Mouse (Mus musculus): Measurements from ENCODE around the gene Tuba3a. TPM values are rescaled to one million over a fixed set of nuclear protein-coding genes. Genes with fewer than 3 reads are reported as not detected.
A peak's percentile ranks its signal among the peaks of the same experiment; 100 is the strongest.

Tuba3a gene
- total RNA-seq (2014; rRNA removed) (not detected in 2 replicates), polyA plus RNA-seq (2015; fragmentation: Nextera tagmentation; extraction: Ambion mirVana) (not detected in 2 replicates)

GRCm38 (mm10) chr6:125285890-125286289, at the start of gene Tuba3a:
Gene Tuba3a (minus strand): TSS chr6:125286042.
- TF ChIP-seq CTCF (IDR thresholded peaks at IDR 0.05) = no peak
- Histone ChIP-seq H3K4me3 (ENCODE audit: low read depth, low read length) (no peak within 1 kb of the TSS), H3K4me1 (ENCODE audit: insufficient read depth, low read length) (no peaks in the 10 kb centered on the region), H3K27ac (ENCODE audit: low read depth, low read length) (no peak within 1 kb of the TSS), H3K36me3 (ENCODE audit: insufficient read depth, low read length) (no peaks in the 10 kb centered on the region), H3K27me3 (ENCODE audit: insufficient read depth, low read length) (no peaks in the 10 kb centered on the region), H3K9ac (replicated peaks; ENCODE audit: low read length, poor library complexity, severe bottlenecking) (no peak within 1 kb of the TSS), H3K9me3 (ENCODE audit: low read length) (no peaks in the 10 kb centered on the region), H3K4me2 (ENCODE audit: low read depth, low read length, poor library complexity, severe bottlenecking) (no peak within 1 kb of the TSS)
- ATAC-seq (ENCODE audit: low FRiP score) (0 out of 2 replicates have a peak, but pooled peaks have one; percentile 34), DNase-seq (ENCODE audit: low spot score) (no peak)
- WGBS = 97% methylated on average over 22 of the region's 22 CpGs

- no peak overlapping the region for H3K4me2 ChIP-seq (ENCODE audit: low read depth, low read length, poor library complexity, severe bottlenecking)
- no peak for DNase-seq (ENCODE audit: low spot score)
- no peak overlapping the region for H3K27ac ChIP-seq (ENCODE audit: low read depth, low read length)
- no peaks in the 10 kb centered on the region for H3K9me3 ChIP-seq (ENCODE audit: low read length)
- TF ChIP-seq CTCF (IDR thresholded peaks at IDR 0.05) = no peak
- no peak overlapping the region for H3K4me3 ChIP-seq (ENCODE audit: low read depth, low read length)
- ATAC-seq (ENCODE audit: low FRiP score) = no peak
- WGBS = 43% methylated on average over 2 of the region's 2 CpGs
- H3K27me3 ChIP-seq (ENCODE audit: insufficient read depth, low read length) = no peaks in the 10 kb centered on the region
- no peaks in the 10 kb centered on the region for H3K36me3 ChIP-seq (ENCODE audit: insufficient read depth, low read length)
- H3K9ac ChIP-seq (replicated peaks; ENCODE audit: low read length, poor library complexity, severe bottlenecking) = no peak overlapping the region
- no peaks in the 10 kb centered on the region for H3K4me1 ChIP-seq (ENCODE audit: insufficient read depth, low read length)
These were observed 48.5 kb upstream of the Tuba3a start for GRCm38 (mm10) chr6:125334356-125334755.

DNA sequence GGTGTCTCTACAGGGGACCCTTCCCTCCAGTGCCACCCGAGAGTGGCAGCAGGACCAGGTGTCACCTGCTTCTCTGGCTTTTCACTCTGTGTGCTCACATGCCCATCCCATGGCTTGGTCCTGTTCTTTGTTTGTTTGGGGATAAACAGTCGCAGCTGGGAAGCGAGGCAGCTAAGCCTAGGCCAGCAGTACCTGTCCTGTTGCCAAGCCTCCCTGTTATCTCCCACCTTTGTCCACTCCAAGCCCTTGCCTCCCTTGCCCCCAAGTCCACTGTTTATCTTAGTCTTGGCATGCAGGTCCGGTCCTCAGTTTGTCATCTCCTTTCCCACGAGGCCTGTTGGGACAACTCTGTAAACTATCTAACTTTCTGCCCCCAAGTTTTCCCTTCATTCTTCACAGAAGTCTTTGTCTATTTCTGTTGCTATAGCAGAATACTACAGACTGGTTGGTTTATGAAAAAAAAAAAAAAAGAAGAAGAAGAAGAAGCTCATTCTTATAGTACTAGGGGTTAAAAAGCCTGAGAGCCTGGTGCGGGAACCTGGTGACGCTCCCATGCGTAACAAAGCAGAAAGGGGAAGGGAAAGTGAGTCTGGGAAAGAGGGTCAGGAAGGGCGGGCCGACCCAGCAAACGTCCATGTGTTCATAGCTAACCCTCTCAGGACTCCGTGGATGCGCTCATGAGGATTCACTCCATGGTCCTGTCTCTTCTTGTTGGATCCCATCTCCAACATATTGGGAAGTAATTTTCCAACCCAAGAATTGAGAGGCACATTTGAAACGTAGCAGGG, 47.5 kb upstream of the Tuba3a start:
- no peaks in the 10 kb centered on the region for H3K27me3 ChIP-seq (ENCODE audit: insufficient read depth, low read length)
- H3K36me3 ChIP-seq (ENCODE audit: insufficient read depth, low read length) = no peaks in the 10 kb centered on the region

GRCm38 (mm10) chr6:125330626-125331326, 44.9 kb upstream of the Tuba3a start:
- TF ChIP-seq CTCF (IDR thresholded peaks at IDR 0.05) = no peak; the same call in 1 of the 2 replicates
- peak overlapping the region; percentile 43 for H3K4me3 ChIP-seq (ENCODE audit: low read depth, low read length)
- H3K27me3 ChIP-seq (ENCODE audit: insufficient read depth, low read length) = no peaks in the 10 kb centered on the region
- H3K4me1 ChIP-seq (ENCODE audit: insufficient read depth, low read length) = no peaks in the 10 kb centered on the region
- no peaks in the 10 kb centered on the region for H3K9me3 ChIP-seq (ENCODE audit: low read length)
- H3K27ac ChIP-seq (ENCODE audit: low read depth, low read length) = no peak overlapping the region
- peak; percentile 83 for DNase-seq (ENCODE audit: low spot score)
- H3K9ac ChIP-seq (replicated peaks; ENCODE audit: low read length, poor library complexity, severe bottlenecking) = peak overlapping the region; percentile 47
- under 1% methylated on average over 39 of the region's 39 CpGs for WGBS
- H3K36me3 ChIP-seq (ENCODE audit: insufficient read depth, low read length) = no peaks in the 10 kb centered on the region
- peak overlapping the region; percentile 72 for H3K4me2 ChIP-seq (ENCODE audit: low read depth, low read length, poor library complexity, severe bottlenecking)
- peak; percentile 76 for ATAC-seq (ENCODE audit: low FRiP score)

More for the DNA sequence above, 47.5 kb upstream of the Tuba3a start:
- H3K4me1 ChIP-seq (ENCODE audit: insufficient read depth, low read length) = no peaks in the 10 kb centered on the region
- H3K4me2 ChIP-seq (ENCODE audit: low read depth, low read length, poor library complexity, severe bottlenecking) = no peak overlapping the region
- no peak overlapping the region for H3K9ac ChIP-seq (replicated peaks; ENCODE audit: low read length, poor library complexity, severe bottlenecking)
- no peak overlapping the region for H3K4me3 ChIP-seq (ENCODE audit: low read depth, low read length)
- H3K9me3 ChIP-seq (ENCODE audit: low read length) = no peaks in the 10 kb centered on the region
- DNase-seq (ENCODE audit: low spot score) (no peak), ATAC-seq (ENCODE audit: low FRiP score) (no peak)
- no peak for TF ChIP-seq CTCF (IDR thresholded peaks at IDR 0.05)
- WGBS = 79% methylated on average over 14 of the region's 14 CpGs
- no peak overlapping the region for H3K27ac ChIP-seq (ENCODE audit: low read depth, low read length)

GRCm38 (mm10) chr6:125328243-125328642, 42.4 kb upstream of the Tuba3a start:
- Histone ChIP-seq H3K4me2 (ENCODE audit: low read depth, low read length, poor library complexity, severe bottlenecking) (no peak overlapping the region), H3K27ac (ENCODE audit: low read depth, low read length) (no peak overlapping the region), H3K9ac (replicated peaks; ENCODE audit: low read length, poor library complexity, severe bottlenecking) (no peak overlapping the region), H3K27me3 (ENCODE audit: insufficient read depth, low read length) (no peaks in the 10 kb centered on the region), H3K9me3 (ENCODE audit: low read length) (no peaks in the 10 kb centered on the region), H3K36me3 (ENCODE audit: insufficient read depth, low read length) (no peaks in the 10 kb centered on the region), H3K4me3 (ENCODE audit: low read depth, low read length) (no peak overlapping the region), H3K4me1 (ENCODE audit: insufficient read depth, low read length) (no peaks in the 10 kb centered on the region)
- WGBS = 86% methylated on average over 5 of the region's 5 CpGs
- TF ChIP-seq CTCF (IDR thresholded peaks at IDR 0.05) = peak; percentile 38
- no peak for DNase-seq (ENCODE audit: low spot score)
- no peak for ATAC-seq (ENCODE audit: low FRiP score)

GRCm38 (mm10) chr6:125325337-125325736, 39.5 kb upstream of the Tuba3a start:
- Histone ChIP-seq H3K4me2 (ENCODE audit: low read depth, low read length, poor library complexity, severe bottlenecking) (no peak overlapping the region), H3K36me3 (ENCODE audit: insufficient read depth, low read length) (no peaks in the 10 kb centered on the region), H3K4me1 (ENCODE audit: insufficient read depth, low read length) (peaks cover 6% of the 10 kb centered on the region; the same call in 1 of the 2 replicates), H3K9me3 (ENCODE audit: low read length) (no peaks in the 10 kb centered on the region), H3K9ac (replicated peaks; ENCODE audit: low read length, poor library complexity, severe bottlenecking) (no peak overlapping the region), H3K27ac (ENCODE audit: low read depth, low read length) (no peak overlapping the region), H3K27me3 (ENCODE audit: insufficient read depth, low read length) (peaks cover 13% of the 10 kb centered on the region), H3K4me3 (ENCODE audit: low read depth, low read length) (no peak overlapping the region)
- no peak for ATAC-seq (ENCODE audit: low FRiP score)
- WGBS = 68% methylated on average over 6 of the region's 6 CpGs
- no peak for TF ChIP-seq CTCF (IDR thresholded peaks at IDR 0.05)
- no peak for DNase-seq (ENCODE audit: low spot score)
